Mouse (Mus musculus): ENCODE results near the gene Gm17617. TPM values are rescaled to one million over a fixed set of nuclear protein-coding genes. Genes with fewer than 3 reads are reported as not detected.
A peak's percentile ranks its signal among the peaks of the same experiment; 100 is the strongest.

The Gm17617 gene
- polyA plus RNA-seq, 1 experiment from 2014 or later, result not detected

- WGBS, result 51% methylated on average over 7 of the region's 7 CpGs
Measured at GRCm38 (mm10) chr13:55172336-55172770, 39.0 kb upstream of the Gm17617 start.

GRCm38 (mm10) chr13:55171517-55172335 is 38.4 kb upstream of the Gm17617 start:
- peak overlapping the region; percentile 32 for H3K4me2 ChIP-seq (ENCODE audit: low read depth, severe bottlenecking)
- H3K9me3 ChIP-seq (ENCODE audit: control insufficient read depth, low read length), result no peaks in the 10 kb centered on the region
- H3K4me1 ChIP-seq (ENCODE audit: control insufficient read depth, insufficient read depth, low read length), result peaks cover 11% of the 10 kb centered on the region
- no peak overlapping the region for H3K9ac ChIP-seq (ENCODE audit: low read length)
- no peak overlapping the region for H3K27ac ChIP-seq (replicated peaks; ENCODE audit: low read depth, low read length)
- WGBS, result 16% methylated on average over 26 of the region's 26 CpGs
- ATAC-seq (ENCODE audit: insufficient number of reproducible peaks, low FRiP score, low TSS enrichment, low read depth) (peak; percentile 19; the same call in 1 of the 2 replicates), DNase-seq (ENCODE audit: low spot score) (peak; percentile 48)
- H3K4me3 ChIP-seq (ENCODE audit: low read depth, low read length), result no peak overlapping the region
- H3K27me3 ChIP-seq (ENCODE audit: control insufficient read depth, insufficient read depth, low read length), result peaks cover 4% of the 10 kb centered on the region; the same call in 1 of the 2 replicates
- H3K36me3 ChIP-seq (ENCODE audit: control insufficient read depth, insufficient read depth, low read length), result 0 out of 2 replicates have a peak, but pooled peaks cover 3% of the 10 kb centered on the region

More at GRCm38 (mm10) chr13:55172336-55172770, 39.0 kb upstream of the Gm17617 start:
- peaks cover 4% of the 10 kb centered on the region; the same call in 1 of the 2 replicates for H3K27me3 ChIP-seq (ENCODE audit: control insufficient read depth, insufficient read depth, low read length)
- DNase-seq (ENCODE audit: low spot score), result no peak
- no peak overlapping the region; the same call in 1 of the 2 replicates for H3K4me2 ChIP-seq (ENCODE audit: low read depth, severe bottlenecking)
- no peaks in the 10 kb centered on the region for H3K9me3 ChIP-seq (ENCODE audit: control insufficient read depth, low read length)
- no peak for ATAC-seq (ENCODE audit: insufficient number of reproducible peaks, low FRiP score, low TSS enrichment, low read depth)
- H3K9ac ChIP-seq (ENCODE audit: low read length), result no peak overlapping the region
- no peak overlapping the region for H3K27ac ChIP-seq (replicated peaks; ENCODE audit: low read depth, low read length)
- H3K4me3 ChIP-seq (ENCODE audit: low read depth, low read length), result no peak overlapping the region
- no peaks in the 10 kb centered on the region for H3K36me3 ChIP-seq (ENCODE audit: control insufficient read depth, insufficient read depth, low read length)
- peaks cover 11% of the 10 kb centered on the region for H3K4me1 ChIP-seq (ENCODE audit: control insufficient read depth, insufficient read depth, low read length)

- Histone ChIP-seq H3K36me3 (ENCODE audit: control insufficient read depth, insufficient read depth, low read length) (0 out of 2 replicates have a peak, but pooled peaks cover 3% of the 10 kb centered on the region), H3K27ac (replicated peaks; ENCODE audit: low read depth, low read length) (no peak overlapping the region), H3K4me2 (ENCODE audit: low read depth, severe bottlenecking) (no peak overlapping the region), H3K4me1 (ENCODE audit: control insufficient read depth, insufficient read depth, low read length) (peaks cover 11% of the 10 kb centered on the region), H3K4me3 (ENCODE audit: low read depth, low read length) (no peak overlapping the region), H3K9me3 (ENCODE audit: control insufficient read depth, low read length) (no peaks in the 10 kb centered on the region), H3K9ac (ENCODE audit: low read length) (no peak overlapping the region), H3K27me3 (ENCODE audit: control insufficient read depth, insufficient read depth, low read length) (peaks cover 4% of the 10 kb centered on the region; the same call in 1 of the 2 replicates)
- ATAC-seq (ENCODE audit: insufficient number of reproducible peaks, low FRiP score, low TSS enrichment, low read depth) (peak; percentile 45; the same call in 1 of the 2 replicates), DNase-seq (ENCODE audit: low spot score) (peak; percentile 41)
- WGBS, result 70% methylated on average over 13 of the region's 13 CpGs
Measured at GRCm38 (mm10) chr13:55168958-55169369, 35.6 kb upstream of the Gm17617 start.

GRCm38 (mm10) chr13:55168255-55168654 is 34.9 kb upstream of the Gm17617 start:
- WGBS, result 98% methylated on average over 5 of the region's 5 CpGs
- no peaks in the 10 kb centered on the region for H3K9me3 ChIP-seq (ENCODE audit: control insufficient read depth, low read length)
- 0 out of 2 replicates have a peak, but pooled peaks cover 3% of the 10 kb centered on the region for H3K36me3 ChIP-seq (ENCODE audit: control insufficient read depth, insufficient read depth, low read length)
- no peak overlapping the region for H3K9ac ChIP-seq (ENCODE audit: low read length)
- H3K4me1 ChIP-seq (ENCODE audit: control insufficient read depth, insufficient read depth, low read length), result peaks cover 11% of the 10 kb centered on the region
- peaks cover 4% of the 10 kb centered on the region; the same call in 1 of the 2 replicates for H3K27me3 ChIP-seq (ENCODE audit: control insufficient read depth, insufficient read depth, low read length)
- H3K27ac ChIP-seq (replicated peaks; ENCODE audit: low read depth, low read length), result no peak overlapping the region
- H3K4me2 ChIP-seq (ENCODE audit: low read depth, severe bottlenecking), result no peak overlapping the region
- ATAC-seq (ENCODE audit: insufficient number of reproducible peaks, low FRiP score, low TSS enrichment, low read depth) (no peak), DNase-seq (ENCODE audit: low spot score) (no peak)
- H3K4me3 ChIP-seq (ENCODE audit: low read depth, low read length), result no peak overlapping the region

GRCm38 (mm10) chr13:55167798-55168197 is 34.5 kb upstream of the Gm17617 start:
- Histone ChIP-seq H3K36me3 (ENCODE audit: control insufficient read depth, insufficient read depth, low read length) (0 out of 2 replicates have a peak, but pooled peaks cover 3% of the 10 kb centered on the region), H3K9ac (ENCODE audit: low read length) (no peak overlapping the region), H3K4me1 (ENCODE audit: control insufficient read depth, insufficient read depth, low read length) (peaks cover 11% of the 10 kb centered on the region), H3K9me3 (ENCODE audit: control insufficient read depth, low read length) (no peaks in the 10 kb centered on the region), H3K27me3 (ENCODE audit: control insufficient read depth, insufficient read depth, low read length) (peaks cover 4% of the 10 kb centered on the region; the same call in 1 of the 2 replicates), H3K4me3 (ENCODE audit: low read depth, low read length) (no peak overlapping the region), H3K4me2 (ENCODE audit: low read depth, severe bottlenecking) (no peak overlapping the region), H3K27ac (replicated peaks; ENCODE audit: low read depth, low read length) (no peak overlapping the region)
- ATAC-seq (ENCODE audit: insufficient number of reproducible peaks, low FRiP score, low TSS enrichment, low read depth) (no peak), DNase-seq (ENCODE audit: low spot score) (no peak)
- WGBS, result 82% methylated on average over 11 of the region's 11 CpGs

- no peak overlapping the region for H3K27ac ChIP-seq (replicated peaks; ENCODE audit: low read depth, low read length)
- H3K4me3 ChIP-seq (ENCODE audit: low read depth, low read length), result no peak overlapping the region
- ATAC-seq (ENCODE audit: insufficient number of reproducible peaks, low FRiP score, low TSS enrichment, low read depth), result no peak
- H3K36me3 ChIP-seq (ENCODE audit: control insufficient read depth, insufficient read depth, low read length), result 0 out of 2 replicates have a peak, but pooled peaks cover 3% of the 10 kb centered on the region
- 89% methylated on average over 32 of the region's 32 CpGs for WGBS
- H3K9me3 ChIP-seq (ENCODE audit: control insufficient read depth, low read length), result no peaks in the 10 kb centered on the region
- H3K27me3 ChIP-seq (ENCODE audit: control insufficient read depth, insufficient read depth, low read length), result no peaks in the 10 kb centered on the region
- H3K9ac ChIP-seq (ENCODE audit: low read length), result no peak overlapping the region
- no peak for DNase-seq (ENCODE audit: low spot score)
- no peak overlapping the region for H3K4me2 ChIP-seq (ENCODE audit: low read depth, severe bottlenecking)
- H3K4me1 ChIP-seq (ENCODE audit: control insufficient read depth, insufficient read depth, low read length), result peaks cover 8% of the 10 kb centered on the region
Measured at GRCm38 (mm10) chr13:55166806-55167725, 33.7 kb upstream of the Gm17617 start.

- Histone ChIP-seq H3K9ac (ENCODE audit: low read length) (no peak overlapping the region), H3K27me3 (ENCODE audit: control insufficient read depth, insufficient read depth, low read length) (no peaks in the 10 kb centered on the region), H3K27ac (replicated peaks; ENCODE audit: low read depth, low read length) (no peak overlapping the region), H3K4me2 (ENCODE audit: low read depth, severe bottlenecking) (no peak overlapping the region), H3K36me3 (ENCODE audit: control insufficient read depth, insufficient read depth, low read length) (0 out of 2 replicates have a peak, but pooled peaks cover 3% of the 10 kb centered on the region), H3K4me3 (ENCODE audit: low read depth, low read length) (no peak overlapping the region), H3K9me3 (ENCODE audit: control insufficient read depth, low read length) (no peaks in the 10 kb centered on the region), H3K4me1 (ENCODE audit: control insufficient read depth, insufficient read depth, low read length) (no peaks in the 10 kb centered on the region)
- ATAC-seq (ENCODE audit: insufficient number of reproducible peaks, low FRiP score, low TSS enrichment, low read depth), result no peak
- WGBS, result 92% methylated on average over 16 of the region's 16 CpGs
- no peak for DNase-seq (ENCODE audit: low spot score)
Measured at GRCm38 (mm10) chr13:55165831-55166339, 32.5 kb upstream of the Gm17617 start.

- Histone ChIP-seq H3K27ac (replicated peaks; ENCODE audit: low read depth, low read length) (no peak overlapping the region), H3K4me1 (ENCODE audit: control insufficient read depth, insufficient read depth, low read length) (no peaks in the 10 kb centered on the region), H3K36me3 (ENCODE audit: control insufficient read depth, insufficient read depth, low read length) (0 out of 2 replicates have a peak, but pooled peaks cover 3% of the 10 kb centered on the region), H3K4me2 (ENCODE audit: low read depth, severe bottlenecking) (no peak overlapping the region), H3K9me3 (ENCODE audit: control insufficient read depth, low read length) (no peaks in the 10 kb centered on the region), H3K4me3 (ENCODE audit: low read depth, low read length) (no peak overlapping the region), H3K27me3 (ENCODE audit: control insufficient read depth, insufficient read depth, low read length) (no peaks in the 10 kb centered on the region), H3K9ac (ENCODE audit: low read length) (no peak overlapping the region)
- WGBS, result 80% methylated on average over 5 of the region's 5 CpGs
- ATAC-seq (ENCODE audit: insufficient number of reproducible peaks, low FRiP score, low TSS enrichment, low read depth) (no peak), DNase-seq (ENCODE audit: low spot score) (no peak)
Measured at GRCm38 (mm10) chr13:55163553-55163952, 30.2 kb upstream of the Gm17617 start.

Measured in limb, embryonic 11.5 days (tissue).